Mouse (Mus musculus) stomach, postnatal 0 days (tissue): ENCODE measurements around the gene Vmn1r48.
"Not testable (repeated sequence)": the region's sequence is repeated elsewhere in the genome, so short reads cannot be mapped to it uniquely, and the experiment has no call there.

ENCODE experiments used
- CTCF ChIP-seq: IDR thresholded peaks from 2 replicates; pipeline ENCODE4 v1.5.1; 2016; ENCODE audit warnings: antibody characterized with exemption, low read depth, mild to moderate bottlenecking, moderate library complexity
- EP300 ChIP-seq: optimal IDR thresholded peaks from 2 replicates; pipeline ENCODE3; 2016; ENCODE audit warnings: antibody characterized with exemption

DNA sequence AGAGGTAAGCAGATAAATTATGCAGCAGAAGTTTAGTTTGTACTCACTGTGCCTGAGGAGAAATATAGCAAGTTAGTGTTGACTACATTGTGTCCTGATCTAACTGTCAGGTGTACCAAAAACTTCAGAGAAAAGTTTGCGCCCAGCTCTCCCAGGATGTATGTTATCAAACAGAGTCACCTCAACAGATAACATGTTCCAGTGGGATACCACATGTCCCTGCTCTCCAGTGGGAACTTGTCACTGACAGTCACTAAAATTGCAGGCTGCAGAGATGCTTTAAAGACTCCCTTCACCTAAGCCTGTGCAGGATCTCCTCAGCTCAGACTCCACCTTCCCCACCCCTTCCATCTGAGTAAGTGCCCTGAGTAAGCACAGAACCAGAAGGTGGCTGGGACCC lies 20.8 kb downstream of the Vmn1r48 start, which contains the start of gene Vmn1r47:
- not testable (repeated sequence) for TF ChIP-seq CTCF, EP300
